Mouse (Mus musculus) embryonic facial prominence, embryonic 13.5 days (tissue): Measurements from ENCODE around the gene Ifrd1. TPM values are rescaled to one million over a fixed set of nuclear protein-coding genes. Genes with fewer than 3 reads are reported as not detected.
A peak's percentile ranks its signal among the peaks of the same experiment; 100 is the strongest.

Experiments used
- ATAC-seq: fragments of 200-750 bp; cut with Nextera tagmentation; 2 replicates; pipeline ENCODE4 v1.8.0; 2017; ENCODE audit warnings: low read depth; ENCODE audit not compliant: insufficient number of reproducible peaks, insufficient read depth, low FRiP score, low TSS enrichment
- H3K27ac ChIP-seq: fragments of 300-500 bp; sonication (generic); 2 replicates; pipeline ENCODE4 v1.5.1; 2015; ENCODE audit warnings: moderate library complexity, mild to moderate bottlenecking, inconsistent platforms
- H3K27me3 ChIP-seq: fragments of 300-500 bp; sonication (generic); 2 replicates; pipeline ENCODE4 v1.6.1; 2015; ENCODE audit warnings: mild to moderate bottlenecking, inconsistent platforms
- H3K36me3 ChIP-seq: fragments of 300-500 bp; sonication (generic); 2 replicates; pipeline ENCODE4 v1.6.1; 2015; ENCODE audit warnings: mild to moderate bottlenecking, inconsistent platforms
- H3K4me1 ChIP-seq: fragments of 300-500 bp; sonication (generic); 2 replicates; pipeline ENCODE4 v1.6.1; 2015; ENCODE audit warnings: inconsistent platforms
- H3K4me2 ChIP-seq: fragments of 300-500 bp; sonication (generic); 2 replicates; pipeline ENCODE4 v1.6.1; 2015; ENCODE audit warnings: moderate library complexity, mild to moderate bottlenecking, inconsistent platforms
- H3K4me3 ChIP-seq: fragments of 300-500 bp; sonication (generic); 2 replicates; pipeline ENCODE4 v1.5.1; 2015; ENCODE audit warnings: mild to moderate bottlenecking, inconsistent platforms
- H3K9ac ChIP-seq: fragments of 300-500 bp; sonication (generic); 2 replicates; pipeline ENCODE4 v1.6.1; 2015; ENCODE audit warnings: mild to moderate bottlenecking, inconsistent platforms
- H3K9me3 ChIP-seq: fragments of 300-500 bp; sonication (generic); 2 replicates; pipeline ENCODE4 v1.6.1; 2016; ENCODE audit warnings: inconsistent platforms
- WGBS: fragments of 180-500 bp; shearing (Covaris S2); methylation state at CpG from one replicate; pipeline ENCODE4 v1.1.7; 2015; ENCODE audit warnings: mixed read lengths; 5-methylcytosine and 5-hydroxymethylcytosine counted together
- polyA plus RNA-seq: library from polyadenylated mRNA; unstranded; fragments of >200 nt; fragmentation: Nextera tagmentation; extraction: Ambion mirVana; gene quantifications from 2 replicates; pipeline ENCODE4 v1.2.1, GENCODE M21; 2015

Gene Ifrd1
- polyA plus RNA-seq, 1 experiment from 2014 or later, result 121 TPM

DNA sequence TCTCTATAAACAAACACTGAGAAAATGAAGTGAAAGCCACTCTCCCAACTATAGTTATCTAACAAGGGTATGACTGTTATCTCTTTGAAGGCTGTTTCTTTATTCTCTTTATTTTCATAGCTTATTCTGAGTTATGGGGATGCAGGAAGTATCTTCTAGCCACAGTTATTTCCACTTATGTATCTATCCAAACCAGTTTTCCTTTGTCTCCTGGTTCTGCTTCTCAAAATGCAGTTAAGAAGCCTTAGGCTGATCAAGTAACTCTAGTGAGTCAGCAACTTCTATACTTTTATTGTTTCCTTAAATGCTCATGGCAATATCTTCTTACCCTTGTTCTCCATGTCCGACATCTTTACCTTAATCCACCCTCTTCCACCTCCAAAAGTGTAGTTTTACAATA lies 16.1 kb downstream of the Ifrd1 start:
- H3K4me2 ChIP-seq, result no peak overlapping the region
- no peaks in the 10 kb centered on the region for H3K9me3 ChIP-seq
- no peak overlapping the region for H3K9ac ChIP-seq
- WGBS, result 83% methylated on average over 1 of the region's 1 CpGs
- H3K4me3 ChIP-seq, result no peak overlapping the region
- no peak overlapping the region for H3K27ac ChIP-seq
- no peaks in the 10 kb centered on the region for H3K27me3 ChIP-seq
- H3K36me3 ChIP-seq, result no peaks in the 10 kb centered on the region
- no peaks in the 10 kb centered on the region for H3K4me1 ChIP-seq
- ATAC-seq, result no peak

DNA sequence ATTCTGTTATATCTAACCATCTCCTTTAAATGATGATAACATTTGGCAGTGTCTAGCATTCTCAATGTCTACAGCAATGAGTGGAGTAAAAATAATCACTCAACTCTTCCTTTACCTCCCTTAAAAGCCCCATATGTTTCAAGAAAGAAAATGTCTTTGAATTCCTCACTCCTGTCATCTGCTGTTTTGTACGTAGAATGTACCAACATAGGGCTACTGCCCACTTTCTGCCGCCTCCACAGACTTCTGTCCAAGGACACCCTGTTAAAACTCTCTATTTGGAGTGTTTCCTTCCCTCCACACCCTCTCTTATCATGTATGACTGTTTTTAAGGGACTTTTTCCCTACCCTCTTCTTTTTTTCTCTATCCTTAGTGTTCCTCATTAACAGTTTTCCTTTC lies 16.7 kb downstream of the Ifrd1 start:
- no peak for ATAC-seq
- 90% methylated on average over 2 of the region's 2 CpGs for WGBS
- no peak overlapping the region for H3K4me3 ChIP-seq
- H3K9me3 ChIP-seq, result no peaks in the 10 kb centered on the region
- H3K4me2 ChIP-seq, result no peak overlapping the region
- H3K27me3 ChIP-seq, result no peaks in the 10 kb centered on the region
- H3K36me3 ChIP-seq, result no peaks in the 10 kb centered on the region
- no peak overlapping the region for H3K27ac ChIP-seq
- no peaks in the 10 kb centered on the region for H3K4me1 ChIP-seq
- H3K9ac ChIP-seq, result no peak overlapping the region

DNA sequence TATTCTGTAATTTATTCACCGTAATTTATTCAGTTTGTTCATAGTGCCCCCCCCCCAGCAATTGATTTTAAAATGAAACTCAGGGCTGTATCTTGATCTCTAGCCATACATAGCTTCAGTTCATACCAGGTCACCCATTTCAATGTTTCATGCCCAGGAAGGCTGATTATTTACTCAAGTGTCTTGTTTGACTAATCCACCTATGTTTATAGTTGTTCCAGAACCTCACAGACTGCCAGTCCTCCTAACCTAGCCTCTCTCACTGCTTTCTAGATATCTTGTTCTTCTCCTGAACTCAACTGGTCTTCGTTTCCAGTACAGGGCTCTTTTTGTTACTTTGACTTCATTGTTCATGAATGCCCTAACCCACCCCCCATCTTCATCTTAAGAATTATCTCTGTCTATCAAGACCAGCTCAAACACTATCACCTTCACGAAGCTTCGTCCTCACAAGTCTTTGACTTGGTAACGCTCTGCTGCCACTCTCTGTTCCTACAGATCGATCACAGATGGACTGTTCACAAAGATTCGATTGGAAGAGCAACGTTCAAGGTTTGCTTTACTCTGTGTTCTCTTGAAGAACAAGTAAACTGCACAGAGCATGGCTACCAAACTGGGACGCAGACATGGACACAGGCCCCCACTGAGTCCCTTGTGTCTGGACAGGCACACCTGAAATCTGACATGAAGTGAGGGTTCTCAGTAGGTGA lies 24.0 kb downstream of the Ifrd1 start:
- Histone ChIP-seq H3K4me1 (peaks cover 16% of the 10 kb centered on the region), H3K9me3 (no peaks in the 10 kb centered on the region), H3K27ac (no peak overlapping the region), H3K4me2 (no peak overlapping the region), H3K9ac (no peak overlapping the region), H3K4me3 (no peak overlapping the region), H3K36me3 (no peaks in the 10 kb centered on the region), H3K27me3 (no peaks in the 10 kb centered on the region)
- WGBS, result 97% methylated on average over 9 of the region's 9 CpGs
- no peak for ATAC-seq

DNA sequence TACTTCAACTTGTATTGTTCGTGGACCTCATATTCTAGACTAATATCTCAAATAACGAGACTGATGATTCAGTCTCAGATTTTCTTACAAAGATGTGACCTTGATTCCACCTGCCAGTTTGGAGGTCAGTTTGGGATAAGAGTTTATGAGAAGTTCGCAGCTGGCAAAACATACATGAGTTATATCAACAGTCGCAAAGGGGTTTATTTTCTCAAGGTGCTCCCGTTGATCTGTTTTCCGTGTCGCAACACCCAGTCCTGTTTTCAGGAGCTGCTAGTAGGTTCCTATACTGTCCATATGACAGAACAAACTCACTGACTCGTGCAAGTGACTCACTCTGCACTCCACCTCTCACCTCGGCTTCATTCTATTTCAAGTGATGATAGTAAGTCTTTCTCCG lies 24.6 kb downstream of the Ifrd1 start:
- ATAC-seq, result no peak
- Histone ChIP-seq H3K36me3 (no peaks in the 10 kb centered on the region), H3K27me3 (no peaks in the 10 kb centered on the region), H3K4me2 (peak overlapping the region; percentile 74), H3K4me3 (peak overlapping the region; percentile 98), H3K4me1 (peaks cover 16% of the 10 kb centered on the region), H3K9me3 (no peaks in the 10 kb centered on the region), H3K9ac (peak overlapping the region; percentile 67), H3K27ac (peak overlapping the region; percentile 64; the same call in 1 of the 2 replicates)
- WGBS, result 59% methylated on average over 10 of the region's 10 CpGs

DNA sequence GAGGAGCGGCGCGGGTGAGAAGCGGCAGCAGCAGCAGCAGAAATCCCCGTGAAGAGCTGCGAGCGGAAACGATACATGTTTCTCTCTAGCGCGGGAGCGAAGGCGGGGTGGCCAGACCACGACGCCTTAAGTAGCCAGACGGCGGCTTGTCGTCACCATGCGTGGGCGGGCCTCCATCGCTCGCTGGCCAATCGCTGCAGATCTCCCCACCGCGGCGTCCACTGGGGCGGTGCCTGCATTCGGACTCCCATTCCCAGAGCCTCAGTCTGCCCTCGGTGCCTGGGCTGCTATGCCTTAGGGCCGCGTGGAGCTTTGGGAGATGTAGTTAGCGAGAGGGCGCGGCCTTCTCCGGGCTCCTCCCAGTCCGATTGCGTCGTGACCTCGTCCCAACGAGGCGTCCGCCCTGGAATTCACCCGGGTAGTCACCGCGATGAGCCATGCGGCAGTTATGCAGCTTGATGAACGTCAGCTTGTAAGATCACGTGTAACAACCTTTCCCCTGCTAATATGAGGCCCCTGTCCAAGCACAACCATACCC lies 25.2 kb downstream of the Ifrd1 start:
- Histone ChIP-seq H3K36me3 (no peaks in the 10 kb centered on the region), H3K9ac (peak overlapping the region; percentile 93), H3K27ac (peak overlapping the region; percentile 94), H3K9me3 (no peaks in the 10 kb centered on the region), H3K4me2 (peak overlapping the region; percentile 74), H3K4me1 (peaks cover 16% of the 10 kb centered on the region), H3K27me3 (no peaks in the 10 kb centered on the region), H3K4me3 (peak overlapping the region; percentile 98)
- peak; percentile 99 for ATAC-seq
- WGBS, result under 1% methylated on average over 44 of the region's 47 CpGs

DNA sequence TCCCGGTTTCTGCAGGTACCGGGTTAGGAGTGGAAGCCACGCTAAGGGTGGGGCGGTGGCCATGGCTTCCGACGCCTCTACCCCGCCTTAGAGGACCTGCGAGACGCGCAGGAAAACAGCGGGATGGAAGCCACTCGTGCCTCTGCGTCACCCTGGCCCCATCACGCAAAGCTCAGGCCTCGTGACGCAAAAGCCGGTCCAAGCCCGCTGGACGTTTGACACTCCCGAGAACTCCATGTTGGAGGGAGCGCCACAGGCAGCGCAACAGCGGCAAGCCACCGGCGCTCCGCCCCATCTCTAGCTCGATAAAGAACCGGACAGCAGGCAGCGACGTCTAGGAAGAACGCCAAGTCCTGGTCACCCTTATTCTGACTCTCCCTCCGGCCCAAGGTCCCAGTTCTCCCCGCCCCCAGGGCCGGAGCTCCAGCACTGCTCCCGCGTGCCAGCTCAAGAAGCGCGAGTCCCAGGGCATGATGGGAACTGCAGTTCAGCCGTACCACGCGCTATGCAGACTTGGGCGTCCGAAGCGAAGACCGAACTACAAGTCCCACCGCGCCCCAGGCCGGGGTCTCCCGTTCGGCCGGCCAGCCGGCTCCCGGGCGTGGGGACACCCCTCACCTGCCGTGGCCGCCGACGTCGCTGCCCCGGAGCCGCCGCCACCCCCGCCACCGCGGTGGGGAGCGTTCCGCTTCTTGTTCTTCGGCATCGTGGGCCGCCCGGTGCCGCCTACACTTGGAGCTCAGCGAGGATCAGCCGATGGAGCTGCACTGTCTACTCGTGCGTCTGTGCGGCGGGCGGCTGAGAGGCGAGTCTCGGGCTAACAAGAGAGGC lies 25.8 kb downstream of the Ifrd1 start:
- no peaks in the 10 kb centered on the region for H3K9me3 ChIP-seq
- H3K4me1 ChIP-seq, result peaks cover 16% of the 10 kb centered on the region
- H3K27ac ChIP-seq, result peak overlapping the region; percentile 94
- H3K27me3 ChIP-seq, result no peaks in the 10 kb centered on the region
- under 1% methylated on average over 81 of the region's 81 CpGs for WGBS
- H3K36me3 ChIP-seq, result peaks cover 3% of the 10 kb centered on the region; the same call in 1 of the 2 replicates
- peak overlapping the region; percentile 93 for H3K9ac ChIP-seq
- ATAC-seq, result peak; percentile 93
- peak overlapping the region; percentile 98 for H3K4me3 ChIP-seq
- H3K4me2 ChIP-seq, result peak overlapping the region; percentile 74

DNA sequence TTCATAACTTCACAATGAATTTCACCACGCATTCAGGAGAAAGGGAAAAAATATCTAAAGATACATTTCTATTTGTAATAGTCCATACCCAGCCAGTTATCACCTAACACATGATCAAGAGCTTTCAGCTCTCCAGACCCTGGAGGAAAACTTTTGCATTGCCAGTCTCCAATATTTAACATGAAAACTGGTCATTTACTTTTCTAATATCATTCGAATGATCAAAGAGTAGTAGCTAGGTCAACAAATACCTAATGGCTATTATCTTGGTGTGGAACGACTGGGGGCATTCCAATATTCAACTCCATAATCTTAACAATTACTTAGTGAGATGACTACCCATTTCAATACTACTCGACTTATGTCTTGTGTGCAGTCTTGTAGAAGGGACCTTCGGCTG lies 26.7 kb downstream of the Ifrd1 start:
- no peak for ATAC-seq
- Histone ChIP-seq H3K9me3 (no peaks in the 10 kb centered on the region), H3K36me3 (peaks cover 7% of the 10 kb centered on the region), H3K27me3 (no peaks in the 10 kb centered on the region), H3K9ac (peak overlapping the region; percentile 93), H3K4me1 (peaks cover 16% of the 10 kb centered on the region), H3K27ac (no peak overlapping the region; the same call in 1 of the 2 replicates), H3K4me2 (peak overlapping the region; percentile 74), H3K4me3 (peak overlapping the region; percentile 98)
- 14% methylated on average over 5 of the region's 5 CpGs for WGBS

DNA sequence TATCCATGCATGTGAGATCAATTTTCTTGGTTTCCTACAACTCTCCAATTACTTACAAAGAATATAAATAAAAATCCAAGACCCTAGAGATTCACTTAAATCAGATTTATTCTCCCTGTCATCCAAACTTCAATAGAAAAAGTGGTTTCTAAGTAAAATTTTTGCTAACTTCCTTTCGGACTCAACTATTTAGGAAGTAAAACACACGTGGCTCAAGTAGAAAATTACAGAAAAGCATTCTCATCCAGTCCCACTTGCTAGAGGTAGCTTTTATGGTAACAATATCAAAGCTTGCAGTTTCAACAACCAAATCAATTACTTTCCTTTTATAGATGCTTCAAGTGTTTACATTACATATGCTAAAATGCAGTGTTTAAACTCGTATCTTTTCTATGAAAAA lies 27.4 kb downstream of the Ifrd1 start:
- peaks cover 15% of the 10 kb centered on the region for H3K36me3 ChIP-seq
- H3K4me3 ChIP-seq, result peak overlapping the region; percentile 98
- no peak overlapping the region; the same call in 1 of the 2 replicates for H3K9ac ChIP-seq
- no peak overlapping the region for H3K27ac ChIP-seq
- no peak for ATAC-seq
- H3K27me3 ChIP-seq, result no peaks in the 10 kb centered on the region
- WGBS, result 11% methylated on average over 3 of the region's 3 CpGs
- peak overlapping the region; percentile 74 for H3K4me2 ChIP-seq
- peaks cover 16% of the 10 kb centered on the region for H3K4me1 ChIP-seq
- H3K9me3 ChIP-seq, result no peaks in the 10 kb centered on the region

DNA sequence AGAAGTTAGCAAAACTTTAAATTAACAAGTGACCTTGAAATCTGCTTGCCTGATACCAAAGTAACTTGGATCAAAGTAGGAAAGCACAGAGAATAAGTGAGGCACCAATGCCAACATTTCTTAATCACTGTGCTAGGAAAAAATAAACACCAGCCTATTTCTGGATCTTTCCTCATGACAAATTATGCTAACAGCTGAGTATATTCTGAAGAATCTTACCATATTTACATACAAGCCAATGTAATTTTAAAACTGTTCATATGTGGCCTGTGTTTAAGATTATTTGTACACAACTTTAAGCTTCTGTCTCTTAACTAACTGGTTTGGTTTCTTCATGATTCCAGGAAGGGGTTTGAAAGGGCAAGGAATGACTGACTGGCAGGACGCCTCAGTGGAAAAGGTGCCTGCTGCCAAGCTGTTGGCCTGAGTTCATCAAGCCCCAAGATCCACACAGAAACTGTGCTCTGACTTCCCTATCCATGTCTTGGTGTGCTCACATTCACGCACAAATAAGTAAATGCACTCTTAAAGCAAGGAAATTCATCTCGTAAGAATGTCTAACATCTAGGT lies 28.2 kb downstream of the Ifrd1 start:
- Histone ChIP-seq H3K9me3 (no peaks in the 10 kb centered on the region), H3K9ac (peak overlapping the region; percentile 7; the same call in 1 of the 2 replicates), H3K4me3 (peak overlapping the region; percentile 98), H3K27ac (no peak overlapping the region), H3K27me3 (no peaks in the 10 kb centered on the region), H3K4me2 (peak overlapping the region; percentile 74), H3K36me3 (peaks cover 23% of the 10 kb centered on the region), H3K4me1 (peaks cover 16% of the 10 kb centered on the region)
- no peak for ATAC-seq
- 49% methylated on average over 3 of the region's 3 CpGs for WGBS

DNA sequence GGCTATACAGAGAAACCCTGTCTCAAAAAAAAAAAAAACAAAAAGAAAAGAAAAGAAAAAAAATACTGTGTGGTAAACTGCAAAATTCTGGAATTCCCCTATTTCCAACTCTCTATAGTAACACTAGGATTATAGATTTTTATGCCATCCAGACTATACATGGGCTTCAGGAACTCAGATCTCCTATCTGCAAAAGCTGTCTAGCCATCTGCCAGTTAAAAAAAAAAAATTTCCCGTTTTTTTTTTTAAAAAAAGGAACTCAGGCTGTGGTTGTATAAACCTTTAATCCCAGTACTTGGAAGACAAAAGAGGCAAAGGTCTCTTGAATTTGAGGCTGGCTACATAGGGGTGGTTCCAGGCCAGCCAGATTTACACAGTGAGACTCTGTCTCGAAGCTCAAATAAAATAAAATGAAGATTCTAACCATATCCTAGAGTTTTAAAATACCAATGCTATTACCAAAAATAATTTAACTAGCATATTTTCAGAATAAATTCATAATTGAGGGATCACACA lies 29.8 kb downstream of the Ifrd1 start:
- H3K4me3 ChIP-seq, result no peak overlapping the region
- H3K9me3 ChIP-seq, result no peaks in the 10 kb centered on the region
- no peak overlapping the region for H3K27ac ChIP-seq
- WGBS, result 75% methylated on average over 2 of the region's 2 CpGs
- peaks cover 39% of the 10 kb centered on the region for H3K36me3 ChIP-seq
- H3K4me1 ChIP-seq, result peaks cover 16% of the 10 kb centered on the region
- no peaks in the 10 kb centered on the region for H3K27me3 ChIP-seq
- no peak overlapping the region for H3K9ac ChIP-seq
- ATAC-seq, result no peak
- no peak overlapping the region for H3K4me2 ChIP-seq

DNA sequence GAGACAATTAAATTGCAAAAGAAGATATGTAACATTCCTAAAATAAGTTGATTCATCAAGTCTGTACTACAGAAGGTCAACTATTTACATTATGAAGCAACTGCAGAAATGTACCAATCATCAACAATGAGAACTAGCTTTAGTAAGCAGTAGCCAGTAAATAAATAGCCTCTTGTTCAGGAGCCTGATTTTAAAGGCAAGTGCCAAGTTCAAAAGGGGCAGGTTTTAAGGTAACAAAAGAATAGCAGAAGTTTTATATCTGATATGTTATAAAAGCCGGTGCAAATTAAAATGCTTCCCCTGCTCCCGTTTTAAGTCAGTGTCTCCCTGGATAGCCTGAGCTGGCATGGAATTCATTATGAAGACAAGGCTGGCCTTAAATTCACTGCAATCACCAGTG lies 30.5 kb downstream of the Ifrd1 start:
- Histone ChIP-seq H3K9ac (no peak overlapping the region), H3K4me3 (no peak overlapping the region), H3K36me3 (peaks cover 46% of the 10 kb centered on the region), H3K27ac (no peak overlapping the region), H3K9me3 (no peaks in the 10 kb centered on the region), H3K4me1 (peaks cover 16% of the 10 kb centered on the region), H3K4me2 (no peak overlapping the region), H3K27me3 (no peaks in the 10 kb centered on the region)
- no peak for ATAC-seq
- WGBS, result 66% methylated on average over 2 of the region's 2 CpGs
